Mouse (Mus musculus): ENCODE measurements at regions not wholly inside any gene's neighbourhood (a gene's known extent, or its start where the extent isn't known, plus 50 kb on each side); places are given as distances from the start of the nearest gene placed in this dataset.

DNA sequence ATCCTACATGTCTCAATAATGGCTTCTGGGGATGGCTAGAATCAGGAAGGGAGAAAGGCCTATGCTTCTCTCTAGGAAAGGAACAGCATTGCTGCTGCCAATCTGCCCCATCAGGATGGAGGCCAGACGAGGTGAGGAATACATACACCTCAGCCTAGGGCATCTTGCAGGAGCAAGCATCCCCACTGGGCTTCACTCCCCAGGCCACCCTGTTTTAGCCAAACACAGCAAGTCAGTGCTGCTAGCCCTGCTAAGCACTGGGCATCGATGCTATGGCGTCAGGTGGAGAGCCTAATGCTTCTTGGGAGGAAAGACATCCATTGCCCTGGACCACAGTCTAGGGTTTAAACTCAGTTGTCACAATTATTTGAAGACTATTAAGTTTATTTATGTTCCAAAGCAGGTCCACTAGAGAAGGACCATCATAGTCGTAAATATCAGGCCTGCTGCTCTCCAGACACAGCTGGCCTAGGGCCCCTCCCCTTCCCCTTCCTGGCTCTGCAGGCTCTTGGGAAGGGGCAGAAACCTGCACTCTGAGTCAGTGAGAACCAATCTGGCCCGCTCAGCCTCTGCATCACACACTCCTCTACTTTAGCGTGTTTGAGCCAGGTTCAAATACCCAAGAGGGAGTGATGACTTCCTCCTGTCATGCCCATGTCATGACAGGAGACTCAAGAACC lies 79.5 kb upstream of the Pkdcc start:
- DNase-seq (ENCODE audit: low read depth, low spot score) = no peak

DNA sequence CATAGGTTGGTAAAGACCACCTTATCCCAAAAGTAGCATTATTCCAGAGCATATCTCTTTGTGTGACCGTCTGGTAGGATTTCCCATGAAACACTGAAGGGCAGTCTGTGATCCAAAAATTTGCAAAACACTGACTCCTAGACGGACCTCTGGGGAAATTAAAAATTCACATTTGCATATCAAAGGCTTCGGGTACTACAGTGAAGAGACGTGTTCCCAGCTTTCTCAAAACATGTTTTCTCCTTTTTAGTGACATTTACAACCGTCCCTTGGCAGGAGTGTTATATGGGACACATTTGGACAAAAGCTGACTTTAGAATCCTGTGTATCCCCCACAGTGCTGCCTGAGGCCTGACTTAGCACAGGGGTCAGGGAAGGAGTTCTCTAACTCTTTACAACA lies 78.8 kb upstream of the Pkdcc start:
- DNase-seq (ENCODE audit: low read depth, low spot score) = no peak

DNA sequence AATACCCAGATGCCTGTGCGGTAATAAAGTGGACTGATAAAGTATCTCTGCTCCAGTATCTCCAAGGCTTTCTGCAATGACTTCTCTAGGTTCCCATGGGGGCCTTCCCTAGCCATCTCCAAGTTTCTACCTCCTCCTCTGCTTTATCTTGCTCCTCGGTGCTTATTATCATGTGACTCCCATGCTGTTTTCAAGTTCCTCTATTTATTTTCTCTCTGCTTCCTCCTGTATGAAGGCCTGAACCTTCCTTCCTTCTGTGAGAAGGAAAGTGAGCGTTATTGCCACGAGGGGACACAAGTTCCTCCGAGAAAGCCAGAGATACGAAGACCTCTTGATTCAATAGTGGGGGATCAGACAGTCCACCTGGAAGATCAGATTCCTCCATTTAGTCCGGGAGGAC lies 77.4 kb upstream of the Pkdcc start:
- DNase-seq (ENCODE audit: low read depth, low spot score) = no peak

DNA sequence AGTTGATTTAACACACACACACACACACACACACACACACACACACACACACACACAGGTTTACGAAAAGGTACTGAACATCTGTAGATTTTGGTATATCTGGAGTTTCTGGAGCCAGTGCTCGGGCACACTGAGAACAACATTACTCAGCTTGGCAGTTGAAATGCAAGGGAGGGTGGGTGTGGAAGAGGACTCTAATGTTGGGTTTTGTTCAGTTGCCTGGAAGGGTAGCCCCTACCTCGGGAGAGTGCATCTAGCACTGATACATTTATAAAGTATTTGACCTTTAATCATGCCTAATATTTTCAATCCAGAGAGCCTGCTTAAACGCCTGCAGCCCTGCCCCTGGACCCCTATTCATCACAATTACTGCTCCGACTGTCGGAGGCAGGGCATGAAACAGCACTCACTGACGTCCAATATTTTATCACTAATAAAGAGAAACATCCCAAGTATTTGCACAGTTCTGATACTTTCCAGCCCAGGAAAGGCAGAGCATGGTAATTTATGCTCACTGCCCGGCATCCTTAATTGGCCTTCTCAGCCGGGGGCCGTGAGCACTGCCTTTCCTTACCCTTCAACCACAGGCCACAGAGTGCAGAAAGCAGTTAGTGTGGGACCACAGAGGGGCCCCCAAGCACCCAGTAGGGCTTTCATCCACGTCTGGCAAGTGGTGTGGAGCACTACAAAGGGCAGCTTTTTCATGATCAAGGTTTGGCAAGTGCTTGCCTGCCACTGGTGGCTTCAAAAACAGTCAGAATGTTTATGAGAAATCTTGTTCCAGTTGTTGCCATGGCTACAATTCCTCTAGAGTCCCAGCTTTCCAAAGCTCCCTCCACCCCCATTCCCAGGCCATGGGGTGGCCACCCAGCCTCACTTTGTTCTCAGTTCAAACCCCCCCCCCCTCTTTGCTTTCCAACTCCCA lies 76.3 kb upstream of the Pkdcc start:
- DNase-seq (ENCODE audit: low read depth, low spot score) = no peak

DNA sequence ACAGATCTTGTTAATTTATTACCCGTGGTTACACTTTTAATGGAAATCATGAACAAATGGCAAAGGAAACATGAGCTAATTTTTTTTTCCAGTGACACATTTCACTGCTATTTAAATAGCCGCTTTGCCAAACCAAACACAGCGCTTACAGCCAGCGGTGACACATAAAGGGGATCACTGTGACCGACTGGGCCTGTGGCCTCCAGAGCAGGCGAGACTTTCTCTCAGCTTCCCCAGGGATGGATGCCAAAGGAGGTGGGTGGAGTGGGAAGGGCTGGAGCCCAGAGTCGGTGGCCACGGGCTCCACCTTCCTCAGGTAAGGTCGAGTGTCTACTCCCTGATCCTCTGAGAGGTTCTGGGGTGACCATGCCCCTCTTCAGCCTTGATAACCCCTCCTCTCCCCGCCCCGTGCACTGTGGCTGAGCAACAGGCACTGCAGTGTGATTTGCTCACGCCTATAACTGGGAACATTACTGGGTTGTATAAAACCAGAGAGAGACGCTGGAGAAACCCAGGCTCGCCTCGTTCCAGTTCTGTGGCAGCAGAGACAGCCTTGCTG lies 66.6 kb upstream of the Pkdcc start:
- DNase-seq (ENCODE audit: low read depth, low spot score) = no peak

DNA sequence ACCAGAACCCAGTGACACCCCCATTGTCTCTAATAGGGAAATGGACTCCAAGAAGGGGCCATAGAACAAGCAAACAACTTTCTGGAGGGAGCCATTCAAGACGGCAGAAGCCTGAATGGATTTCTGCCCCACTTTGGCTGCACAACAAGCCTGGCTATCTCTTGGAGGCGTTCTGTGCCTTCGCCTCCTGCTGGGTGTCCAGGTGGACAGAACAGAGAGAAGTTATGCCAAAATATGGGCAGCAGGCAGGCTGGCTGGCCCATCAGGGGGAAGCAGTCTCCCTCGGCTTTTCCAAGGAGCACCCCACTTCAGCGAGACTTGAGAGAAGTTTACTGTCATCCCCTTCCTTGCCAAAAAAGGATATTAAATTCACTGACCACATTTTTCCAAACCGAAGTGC lies 65.8 kb upstream of the Pkdcc start:
- DNase-seq (ENCODE audit: low read depth, low spot score) = no peak

DNA sequence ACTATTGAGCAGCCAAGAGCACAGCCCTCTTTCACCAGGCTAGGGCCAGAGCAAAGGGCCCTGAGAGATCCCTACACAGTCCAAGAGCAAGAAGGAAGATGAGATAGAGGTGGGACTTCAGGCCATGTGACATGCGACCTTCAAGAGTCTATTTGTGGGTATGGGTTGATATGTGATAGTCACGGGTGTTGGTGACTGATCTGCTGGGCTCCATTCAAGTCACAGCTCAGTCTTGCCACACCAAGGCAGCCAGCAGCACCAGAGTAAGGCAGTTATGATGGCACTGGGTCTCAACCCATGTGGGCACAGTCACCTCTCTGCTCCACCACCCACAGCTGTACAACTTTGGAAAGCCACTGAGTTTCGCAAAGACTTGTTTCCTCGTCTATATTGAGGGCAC lies 60.0 kb upstream of the Pkdcc start:
- DNase-seq (ENCODE audit: low read depth, low spot score) = no peak

DNA sequence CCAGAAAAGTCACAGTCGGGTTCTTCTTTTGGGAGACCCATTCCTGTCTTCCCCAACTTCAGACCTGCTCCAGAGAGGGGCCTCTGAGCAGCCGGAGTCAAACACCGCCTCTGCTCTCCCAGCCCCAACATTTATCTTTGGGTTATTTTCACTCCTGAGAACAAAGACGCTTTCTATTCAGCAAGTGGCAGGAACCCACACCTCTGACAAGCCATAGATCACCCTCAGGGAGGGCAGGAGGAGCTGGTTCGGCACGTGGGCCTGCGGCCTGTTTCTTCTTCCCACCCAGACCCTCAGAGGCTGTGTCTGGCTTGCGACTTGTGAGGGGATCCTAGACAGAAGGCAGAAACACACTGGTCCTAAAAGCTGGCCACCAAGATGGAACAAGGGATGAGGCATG lies 58.4 kb upstream of the Pkdcc start:
- no peak for DNase-seq (ENCODE audit: low read depth, low spot score)

DNA sequence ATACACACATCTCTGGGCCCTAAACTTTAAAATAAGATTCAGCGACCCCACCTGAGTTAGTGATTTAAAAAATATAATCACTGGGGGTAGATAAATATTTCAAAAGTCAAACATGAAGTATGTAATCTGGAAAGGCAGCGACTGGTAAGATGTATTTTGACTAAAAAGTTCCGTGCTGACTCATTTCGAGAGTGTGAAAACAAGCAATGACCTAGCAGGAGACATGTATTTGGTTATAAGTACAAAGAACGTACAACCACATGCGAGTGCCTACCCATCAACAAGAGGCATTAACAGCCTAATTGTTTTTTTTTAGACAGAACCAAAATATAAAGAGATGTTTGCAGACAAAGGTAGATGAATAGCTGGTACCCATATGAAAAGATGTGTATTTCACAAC lies 57.0 kb upstream of the Pkdcc start:
- DNase-seq (ENCODE audit: low read depth, low spot score) = peak; percentile 71

DNA sequence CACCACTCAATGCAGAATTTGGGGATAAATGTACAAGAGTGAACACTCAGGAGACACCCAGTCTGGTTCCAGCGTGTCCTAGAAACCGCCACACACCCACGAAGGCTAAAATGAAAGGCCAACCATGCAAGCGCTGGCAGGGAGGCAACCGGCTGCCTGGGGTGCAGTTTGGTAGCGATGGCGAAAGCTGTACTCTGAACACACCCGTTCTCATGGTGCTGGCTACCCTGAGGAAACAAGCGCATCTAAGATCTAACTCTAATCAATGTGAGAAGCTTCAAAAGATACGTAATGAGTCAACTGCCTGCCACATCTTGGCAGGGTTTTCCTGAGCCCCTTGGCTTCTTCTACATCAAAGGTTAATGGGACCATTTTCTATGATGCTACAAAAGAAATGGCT lies 56.4 kb upstream of the Pkdcc start:
- DNase-seq (ENCODE audit: low read depth, low spot score) = peak; percentile 42

DNA sequence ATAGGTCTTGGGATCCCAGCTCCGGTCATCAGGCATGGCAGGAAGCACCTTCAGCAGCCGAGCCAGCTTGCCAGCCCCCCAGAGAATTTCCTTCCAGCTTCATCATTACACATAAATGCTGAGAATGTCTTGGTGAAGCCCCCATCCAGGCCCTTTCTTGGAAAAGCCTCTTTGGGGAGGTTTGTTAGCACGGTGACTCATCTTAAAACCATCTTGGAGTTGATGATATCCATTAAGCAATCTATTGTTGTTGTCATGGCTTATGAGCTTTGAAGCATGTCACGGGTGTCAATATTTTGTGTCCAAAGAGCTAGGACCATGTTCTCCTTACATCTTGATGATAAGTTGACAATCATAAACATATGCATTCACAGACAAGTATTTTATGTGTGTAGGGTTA lies 55.5 kb upstream of the Pkdcc start:
- no peak for DNase-seq (ENCODE audit: low read depth, low spot score)

DNA sequence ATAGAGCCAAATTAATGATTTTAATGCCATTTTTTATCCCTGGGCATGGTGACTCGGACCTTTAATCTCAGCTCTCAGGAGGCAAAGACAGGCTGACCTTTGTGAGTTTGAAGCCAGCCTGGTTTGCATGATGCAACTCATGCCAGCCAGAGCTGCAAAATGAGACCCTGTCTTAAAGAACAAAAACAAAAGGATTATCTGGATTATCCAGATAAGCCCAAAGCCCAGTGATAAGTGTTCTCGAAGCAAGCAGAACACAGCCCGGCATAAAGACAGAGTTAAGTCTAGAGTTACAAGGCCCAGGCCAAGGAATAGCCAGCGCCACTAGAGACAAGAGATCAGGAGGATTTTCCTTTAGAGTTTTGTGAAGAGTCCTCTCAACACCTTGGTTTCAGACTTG lies 54.8 kb upstream of the Pkdcc start:
- no peak for DNase-seq (ENCODE audit: low read depth, low spot score)

DNA sequence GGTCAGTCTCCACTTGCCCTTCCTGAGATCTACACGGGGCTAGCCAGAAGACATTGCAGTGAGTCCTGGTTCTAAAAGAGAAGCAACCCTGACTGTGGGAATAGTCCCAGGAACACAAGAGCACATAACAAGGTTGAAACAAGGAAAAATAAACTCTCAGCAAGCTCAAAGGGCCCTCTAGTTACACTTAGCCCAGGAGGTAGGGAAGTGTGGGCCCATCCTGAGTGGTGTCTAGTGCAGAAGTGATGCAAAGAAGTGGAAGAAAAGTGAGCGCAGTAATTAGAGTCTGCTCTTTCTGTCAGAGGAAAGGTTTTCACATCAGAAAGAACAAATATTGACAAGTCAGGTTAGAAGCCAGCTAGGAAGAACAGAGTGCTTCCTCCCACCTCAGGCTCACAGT lies 53.4 kb upstream of the Pkdcc start:
- DNase-seq (ENCODE audit: low read depth, low spot score) = no peak

DNA sequence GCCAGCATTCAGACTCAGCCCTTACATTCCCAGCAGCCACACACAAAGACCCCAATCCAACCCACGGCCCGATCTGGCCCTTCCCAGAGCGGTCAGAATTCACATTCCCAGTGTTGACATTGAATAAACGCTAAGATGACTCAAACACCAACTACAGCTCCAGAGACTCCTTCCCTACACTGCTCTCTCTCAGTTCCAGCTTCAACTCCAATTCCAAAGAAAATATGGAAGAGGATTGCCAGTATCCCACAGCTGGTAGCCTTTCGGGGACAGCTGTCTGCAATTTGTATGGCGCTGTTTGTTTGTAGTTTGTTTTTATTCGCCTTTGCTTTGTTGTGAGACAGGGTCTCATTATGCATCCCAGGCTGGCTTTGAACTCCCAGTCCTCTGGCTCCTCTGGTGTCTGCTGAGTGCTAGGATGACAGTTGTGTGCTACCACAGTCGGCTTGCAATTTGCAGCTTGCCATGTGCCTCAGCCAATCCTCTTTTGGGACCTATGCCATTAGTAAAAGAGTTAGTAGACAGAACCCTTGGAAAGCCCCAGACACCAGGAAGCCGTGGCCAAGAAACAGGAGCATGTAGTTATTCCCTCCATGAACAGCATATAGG lies 51.0 kb upstream of the Pkdcc start:
- no peak for DNase-seq (ENCODE audit: low read depth, low spot score)

DNA sequence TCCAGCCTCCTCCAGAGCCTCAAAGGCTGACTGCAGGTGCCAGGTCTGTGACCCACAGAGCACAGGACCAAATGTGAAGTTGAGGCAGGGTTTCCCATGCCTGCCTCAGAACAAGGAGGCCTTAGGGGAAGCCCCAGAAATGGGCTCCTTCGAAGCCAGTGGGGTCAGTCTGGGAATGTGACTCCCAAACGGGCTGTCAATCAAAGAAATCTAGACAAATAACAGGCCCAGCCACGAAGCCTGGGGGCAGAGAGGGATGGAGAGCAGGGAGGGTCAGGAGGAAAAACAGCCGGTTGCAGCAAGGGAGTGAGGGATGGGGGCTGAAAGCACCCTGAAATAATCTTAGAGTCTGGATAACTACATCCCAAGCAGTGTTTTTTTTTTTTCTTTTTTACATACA lies 50.4 kb upstream of the Pkdcc start:
- no peak for DNase-seq (ENCODE audit: low read depth, low spot score)

DNA sequence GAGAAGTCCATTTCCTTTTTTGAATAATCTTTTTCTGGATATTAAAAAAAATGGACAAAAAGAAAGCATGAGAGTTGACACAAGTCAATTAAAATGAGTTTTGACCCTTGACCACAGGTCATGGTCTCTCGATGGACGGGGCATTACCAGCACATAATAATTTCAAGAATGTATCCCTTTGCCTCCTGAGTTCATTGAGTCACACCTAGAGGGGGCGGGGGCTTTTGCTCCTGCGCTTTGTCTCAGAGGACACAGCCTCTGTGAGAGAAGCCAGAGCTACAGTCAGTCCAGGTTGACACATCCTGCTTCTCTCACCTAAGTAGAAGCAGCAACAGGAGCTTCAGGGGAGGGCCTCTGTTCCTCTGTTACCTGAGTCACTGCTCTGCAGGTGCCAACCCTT lies 50.0 kb upstream of the Pkdcc start:
- no peak for DNase-seq (ENCODE audit: low read depth, low spot score)
